Mouse (Mus musculus) central nervous system, embryonic 14 days (tissue): Measurements from ENCODE around the gene Adcy7. TPM values are rescaled to one million over a fixed set of nuclear protein-coding genes. Genes with fewer than 3 reads are reported as not detected.

ENCODE experiments used
- polyA plus RNA-seq: library from polyadenylated mRNA; depleted of rRNA; stranded (reverse); fragments of >200 nt; gene quantifications from 2 replicates; pipeline ENCODE4 v1.2.3, GENCODE M21; 2012; rRNA removed

Adcy7 gene
- polyA plus RNA-seq = 2.7 and 3.4 TPM in 2 replicates

DNA sequence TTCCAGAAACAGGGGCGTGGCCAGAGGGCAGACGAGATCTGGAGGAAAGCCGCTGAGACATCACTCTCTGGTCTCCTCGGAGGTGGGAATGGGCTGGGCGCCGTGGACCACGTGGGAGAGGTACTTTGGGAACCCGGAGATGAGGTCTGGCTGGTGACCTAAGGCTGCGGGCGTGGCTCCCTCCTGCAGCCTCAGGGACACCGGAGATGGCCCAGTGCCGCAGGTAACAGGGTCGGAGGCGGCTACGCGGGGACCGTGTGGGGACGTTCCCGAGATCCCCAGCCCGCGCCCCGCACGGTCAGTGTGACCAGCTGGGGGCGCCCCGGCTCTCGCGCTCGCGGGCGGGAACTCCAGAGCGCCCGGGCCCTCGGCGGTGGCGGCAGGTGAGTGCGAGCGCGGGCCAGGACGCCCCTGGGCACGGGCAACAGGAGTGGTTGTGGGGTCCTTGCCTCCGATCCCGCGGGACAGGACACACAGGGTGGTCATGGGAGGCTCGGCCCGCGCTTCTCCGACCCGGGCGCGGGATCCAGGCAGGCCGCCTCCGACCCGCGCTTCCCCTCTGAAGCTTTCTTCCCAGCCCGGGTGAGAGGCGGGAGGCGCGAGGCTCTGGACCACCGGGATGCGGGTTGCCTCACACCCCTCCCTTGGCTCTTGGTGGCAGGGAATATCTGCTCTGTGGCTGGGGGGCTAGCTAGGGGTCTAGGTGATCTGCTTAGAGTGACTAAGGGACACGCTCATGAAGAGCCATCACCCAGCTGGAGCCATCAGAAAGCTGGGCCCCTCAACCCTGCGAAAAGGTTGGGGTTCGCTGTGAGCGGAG, at the start of gene Adcy7:
Gene Adcy7 (plus strand): TSS at position 173 of the 820 bp plus-strand sequence.

DNA sequence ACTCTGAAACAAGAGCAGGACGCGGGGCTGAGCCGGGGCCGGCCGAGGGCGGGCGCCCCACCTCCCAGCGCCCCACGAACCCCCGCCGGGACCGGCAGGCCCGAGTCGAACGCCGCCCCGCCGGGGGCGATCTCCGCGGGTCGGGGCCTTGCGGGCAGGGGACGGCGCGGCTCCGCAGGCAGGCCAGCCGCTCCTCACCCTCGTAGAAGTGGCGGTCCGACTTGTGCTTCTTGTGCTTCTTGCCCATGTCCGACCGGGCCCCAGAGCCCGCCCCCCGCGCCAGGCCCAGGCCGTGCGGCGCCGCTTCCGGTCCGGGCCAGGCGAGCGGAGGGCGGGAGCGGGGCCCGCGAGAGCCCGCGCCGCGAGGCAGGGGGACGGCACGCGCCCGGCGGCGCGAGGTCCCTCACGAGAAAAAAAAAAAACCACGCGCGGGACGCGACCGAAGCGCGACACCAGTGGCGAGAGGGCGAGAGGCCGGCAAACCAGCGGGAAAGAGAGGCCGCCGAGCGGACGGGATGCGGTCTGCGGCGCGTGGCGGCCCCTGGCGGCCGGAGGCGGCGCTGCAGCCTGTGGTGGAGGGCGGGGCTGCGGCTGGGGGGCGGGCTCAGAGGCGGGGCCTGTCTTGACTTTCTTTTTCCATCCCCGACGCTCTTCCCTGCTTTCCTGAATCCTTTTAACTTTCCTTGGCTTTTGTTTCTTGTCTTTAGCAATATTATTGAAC, 89.7 kb downstream of the Adcy7 start, which contains the start of gene Brd7:
Gene Brd7 (minus strand): TSS at position 487 of the 721 bp plus-strand sequence.

Other genes starting within 250 kb of the Adcy7 start
- 53.0 and 53.8 TPM in 2 replicates for gene Cnep1r1, start 153.6 kb upstream of the Adcy7 start, polyA plus RNA-seq
- gene Heatr3, start 134.5 kb upstream of the Adcy7 start, polyA plus RNA-seq = 43.6 and 44.6 TPM in 2 replicates
- gene Tent4b, start 73.2 kb upstream of the Adcy7 start, polyA plus RNA-seq = 28.5 and 29.7 TPM in 2 replicates
- gene Brd7, start 89.8 kb downstream of the Adcy7 start, polyA plus RNA-seq = 85.2 and 87.4 TPM in 2 replicates
- gene Nkd1, start 249.0 kb downstream of the Adcy7 start, polyA plus RNA-seq = 46.5 and 48.5 TPM in 2 replicates